Mouse (Mus musculus) liver, postnatal 0 days (tissue): ENCODE results near the gene 1500009C09Rik.

ENCODE experiments used
- CTCF ChIP-seq: sonication (generic); IDR thresholded peaks from 2 replicates; pipeline ENCODE4 v1.5.1; 2016; ENCODE audit warnings: antibody characterized with exemption, low read depth
- EP300 ChIP-seq: IDR thresholded peaks from 2 replicates; pipeline ENCODE4 v1.6.1; 2016; ENCODE audit warnings: antibody characterized with exemption, low read depth, mild to moderate bottlenecking

DNA sequence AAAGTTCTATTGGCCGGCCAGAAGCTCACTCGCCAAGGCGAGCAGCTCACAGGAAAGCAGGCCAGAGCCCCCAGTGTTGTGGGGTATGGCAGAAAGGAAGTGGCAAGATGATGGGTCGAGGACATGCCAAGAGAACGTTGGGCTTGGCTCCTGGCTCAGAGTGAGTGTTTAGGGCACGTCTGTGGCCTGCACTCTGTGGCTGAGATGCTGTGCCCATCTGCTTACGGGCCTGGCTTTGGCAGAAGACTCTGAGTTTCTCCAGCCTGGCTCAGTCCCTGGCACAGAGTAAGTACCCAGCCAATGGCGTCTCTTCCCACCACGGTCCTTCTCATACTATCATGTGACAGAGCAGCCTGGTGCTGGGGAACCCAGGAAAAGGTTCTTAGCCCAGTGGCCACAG is 16.6 kb downstream of the 1500009C09Rik start:
- TF ChIP-seq CTCF (no peak), EP300 (no peak)
